Mouse (Mus musculus): ENCODE results near the gene Thnsl2. TPM values are rescaled to one million over a fixed set of nuclear protein-coding genes. Genes with fewer than 3 reads are reported as not detected.

The Thnsl2 gene
- total RNA-seq, 2 experiments from 2014 or later = 3.1 to 5.5 TPM

GRCm38 (mm10) chr6:71133559-71133958, 10.7 kb downstream of the Thnsl2 start:
- no peak for DNase-seq (ENCODE audit: low spot score in 2 of 2)

- no peak for DNase-seq (ENCODE audit: low spot score in 2 of 2)
Observed at GRCm38 (mm10) chr6:71131038-71131437, 13.2 kb downstream of the Thnsl2 start.

DNA sequence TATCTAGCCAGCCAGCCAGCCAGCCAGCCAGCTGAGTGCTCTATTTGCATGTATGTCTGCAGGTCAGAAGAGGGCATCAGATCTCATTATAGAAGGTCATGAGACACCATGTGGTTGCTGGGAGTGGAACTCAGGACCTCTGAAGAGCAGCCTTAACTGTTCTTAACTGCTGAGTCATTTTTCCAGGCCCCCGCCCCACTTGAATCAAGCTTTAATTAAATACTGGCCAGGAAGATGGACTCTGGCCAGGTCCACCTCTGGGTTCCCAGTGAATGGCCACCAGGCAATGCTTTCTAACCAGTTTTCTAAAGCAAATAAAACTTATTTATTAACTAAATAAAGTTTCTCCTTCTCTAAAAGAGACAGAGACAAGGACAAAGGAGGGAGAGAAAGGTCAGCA, 14.0 kb downstream of the Thnsl2 start:
- DNase-seq (ENCODE audit: low spot score in 2 of 2) = no peak

GRCm38 (mm10) chr6:71129071-71129470, 15.2 kb downstream of the Thnsl2 start:
- DNase-seq (ENCODE audit: low spot score in 2 of 2) = no peak

DNA sequence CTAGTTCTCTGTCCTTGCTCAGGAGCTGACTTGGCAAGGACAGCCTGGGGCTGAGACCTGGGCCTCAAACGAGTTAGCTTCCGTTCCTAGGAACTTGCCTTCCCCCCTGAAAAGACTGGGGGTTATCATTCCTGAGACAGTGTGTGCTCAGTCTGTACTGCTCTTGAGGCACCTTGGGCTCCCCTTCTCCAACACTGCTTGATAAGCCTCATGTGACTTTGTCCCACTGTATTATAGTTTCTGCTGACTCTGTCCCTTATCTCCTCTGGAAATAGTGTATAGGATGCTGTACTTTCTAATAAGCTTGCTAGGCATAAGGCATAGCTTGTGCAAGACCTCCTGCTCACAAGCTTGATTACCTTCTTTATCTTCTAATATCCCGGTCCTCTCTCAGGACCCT, 17.9 kb downstream of the Thnsl2 start:
- DNase-seq (ENCODE audit: low spot score in 2 of 2) = no peak

DNA sequence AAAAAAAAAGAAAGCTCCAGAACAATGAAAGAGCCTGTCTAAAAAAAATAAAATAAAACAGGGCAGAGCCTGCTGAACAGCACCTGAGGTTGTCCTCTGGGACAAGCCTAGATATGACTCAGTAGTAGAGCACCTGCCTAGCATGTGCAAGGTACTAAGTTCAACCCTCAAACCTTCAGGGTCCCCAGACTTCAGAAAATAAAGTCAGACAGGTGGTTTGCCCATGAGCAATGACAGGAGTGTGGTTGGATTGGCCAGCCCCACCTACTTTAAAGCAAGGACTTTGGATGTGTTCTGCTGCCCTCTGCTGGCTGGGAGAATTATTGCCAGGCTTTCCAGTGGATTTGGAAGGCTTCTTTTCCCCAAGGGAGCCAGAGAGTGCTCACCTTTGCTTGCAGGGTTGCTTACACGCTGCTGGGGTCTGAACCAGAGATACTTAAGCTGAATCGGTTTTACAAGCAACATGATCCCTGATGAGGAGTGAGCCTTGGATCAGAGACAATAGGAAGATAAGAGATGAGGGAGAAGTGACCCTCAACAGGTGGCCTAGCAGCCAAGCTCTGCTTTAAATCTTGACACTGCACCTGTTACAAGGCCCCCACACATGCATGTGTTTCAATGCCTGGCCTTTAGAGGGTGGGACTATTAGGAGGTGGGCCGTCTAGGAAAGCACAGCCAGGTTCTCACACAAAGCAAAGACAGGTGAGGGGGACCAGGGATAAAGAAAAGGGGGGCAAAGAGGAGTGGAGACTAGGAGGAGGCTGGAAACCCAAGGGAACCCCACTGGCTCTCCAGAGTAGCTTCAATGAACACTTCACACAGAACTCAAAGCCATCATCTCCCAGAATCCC, 19.0 kb downstream of the Thnsl2 start:
- DNase-seq (ENCODE audit: low spot score in 2 of 2) = peak; percentile 89 to 90

- DNase-seq (ENCODE audit: low spot score in 2 of 2) = no peak
Observed at GRCm38 (mm10) chr6:71119577-71120254, 24.5 kb downstream of the Thnsl2 start.

DNA sequence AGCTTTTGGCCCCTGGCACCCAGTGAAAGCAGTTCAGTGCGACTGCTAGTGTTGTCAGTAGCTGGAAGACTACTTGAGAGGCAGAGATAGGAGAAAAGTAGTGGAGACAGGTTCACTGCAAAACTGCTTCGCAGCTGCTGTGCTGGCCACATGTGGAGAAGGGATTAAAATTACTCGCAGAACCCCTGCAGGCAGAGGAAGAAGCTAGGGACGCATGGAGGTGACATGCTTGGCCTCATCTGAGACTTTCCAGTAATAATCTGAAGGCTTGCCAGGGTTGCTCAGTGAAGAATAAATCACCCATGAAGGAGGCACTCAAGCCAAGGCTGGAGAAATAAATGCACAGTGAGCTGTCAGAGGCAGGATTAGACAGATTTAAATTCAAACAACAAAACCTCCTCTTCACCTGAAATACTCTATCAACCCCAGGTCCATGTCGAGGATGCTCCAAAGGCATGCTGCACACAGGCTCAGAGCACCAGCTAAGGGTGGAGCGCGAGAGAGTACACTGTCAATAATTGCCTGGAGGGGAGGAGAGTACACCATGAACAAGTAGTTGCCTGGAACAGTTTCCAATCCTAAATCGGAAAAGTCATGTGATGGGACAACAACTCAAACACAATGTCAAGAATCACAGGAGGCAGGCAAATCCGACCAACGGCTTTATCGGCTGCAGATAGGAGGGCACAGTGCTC, 32.7 kb downstream of the Thnsl2 start:
- no peak for DNase-seq (ENCODE audit: low spot score in 2 of 2)

DNA sequence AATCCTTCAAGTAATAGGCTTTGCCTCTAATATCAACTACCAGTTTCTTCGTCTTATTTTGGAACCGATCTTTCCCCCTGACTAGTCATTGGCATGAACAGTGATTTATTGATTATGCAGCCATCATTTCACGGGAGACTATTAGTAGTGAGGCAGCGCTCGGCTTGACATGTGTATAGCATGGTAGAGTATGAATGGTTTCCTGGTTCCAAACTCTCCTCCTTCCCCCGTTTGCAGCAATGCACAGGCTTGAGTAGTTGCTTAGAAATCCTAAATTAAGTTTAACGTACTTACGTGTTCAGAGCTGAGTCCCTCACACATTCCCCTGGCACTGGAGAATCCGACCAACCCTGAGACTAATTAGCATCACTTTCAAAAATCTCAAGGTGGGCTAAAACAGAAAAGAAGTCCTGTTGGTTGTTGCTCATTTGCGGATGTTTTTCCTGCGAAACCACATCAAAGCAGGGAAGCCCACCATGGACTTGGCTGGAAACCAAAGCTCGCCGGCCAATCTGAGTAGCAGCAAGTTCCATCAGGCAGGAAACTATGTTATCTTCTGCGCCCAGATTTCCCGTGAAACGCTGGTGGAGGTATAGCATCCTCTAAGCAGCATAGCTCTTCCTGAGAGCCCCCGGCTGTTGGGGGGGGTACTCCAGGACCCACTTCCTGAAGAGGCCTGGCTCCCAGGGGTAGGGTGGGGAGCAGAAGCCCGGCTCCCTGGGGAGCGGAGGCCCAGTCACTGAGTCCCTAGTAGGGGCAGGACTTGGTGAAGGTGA, 37.9 kb downstream of the Thnsl2 start:
- peak in 1 of 2 experiments; percentile 27 for DNase-seq (ENCODE audit: low spot score in 2 of 2)

DNA sequence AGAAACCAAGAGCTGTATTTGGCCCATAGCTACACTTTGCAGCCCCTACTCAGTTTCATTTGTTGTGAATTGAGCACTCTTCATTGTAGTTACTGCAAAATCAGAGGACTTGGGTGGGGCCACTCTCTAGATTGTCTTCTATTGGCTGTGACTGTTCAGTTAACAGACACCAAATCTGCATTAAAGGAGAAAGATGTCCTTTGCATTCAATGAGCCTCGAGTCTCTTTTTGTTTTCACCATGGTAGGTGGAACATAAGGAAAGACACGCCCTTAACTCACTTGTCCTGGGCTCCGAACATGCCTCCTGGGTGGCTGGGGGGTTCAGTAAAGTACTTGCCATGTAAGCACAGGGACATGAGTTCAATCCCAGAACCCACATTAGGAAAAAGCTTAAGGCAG, 48.1 kb downstream of the Thnsl2 start:
- no peak for DNase-seq (ENCODE audit: low spot score in 2 of 2)

- DNase-seq (ENCODE audit: low spot score in 2 of 2) = peak; percentile 41 to 52
Observed at GRCm38 (mm10) chr6:71094693-71095092, 49.5 kb downstream of the Thnsl2 start.

DNA sequence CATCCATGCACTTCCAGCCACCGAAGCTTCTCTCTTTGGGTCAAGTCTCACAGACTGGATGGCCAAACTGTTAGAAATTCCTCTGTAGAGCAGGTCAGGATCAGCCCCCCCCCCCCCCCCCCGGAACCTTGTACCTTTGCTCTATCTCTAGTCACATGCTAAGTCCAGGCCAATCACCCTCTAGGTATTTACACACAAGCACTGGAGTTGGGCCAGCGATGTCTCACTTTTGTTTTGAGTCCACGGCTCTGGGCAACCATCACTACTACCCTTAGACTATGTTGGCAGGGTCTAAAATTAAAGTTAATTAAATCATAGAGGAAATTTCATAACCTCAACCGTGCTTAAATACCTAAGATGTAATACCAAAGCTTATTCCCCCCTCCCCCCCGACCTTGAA, 50.6 kb downstream of the Thnsl2 start:
- no peak for DNase-seq (ENCODE audit: low spot score in 2 of 2)

DNA sequence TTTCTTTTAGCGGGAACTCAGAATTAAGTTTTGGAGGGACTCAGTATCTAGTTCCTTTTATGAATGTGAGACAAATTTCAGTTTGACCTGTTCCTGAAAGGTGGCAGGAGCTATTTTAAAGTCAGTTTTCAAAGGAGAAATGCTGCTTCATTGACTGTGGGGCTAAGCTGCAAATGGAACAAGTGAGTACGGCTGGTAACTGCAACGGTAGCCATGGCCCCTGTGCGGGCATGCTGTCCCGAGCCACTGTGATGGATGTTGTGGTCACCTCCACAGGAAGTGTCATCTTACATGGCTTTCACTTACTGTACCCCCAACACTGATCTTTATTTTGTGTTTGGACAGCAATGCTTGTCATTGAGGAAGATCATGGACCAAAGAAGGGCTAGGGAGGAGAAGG, 53.8 kb downstream of the Thnsl2 start:
- no peak for DNase-seq (ENCODE audit: low spot score in 2 of 2)

DNA sequence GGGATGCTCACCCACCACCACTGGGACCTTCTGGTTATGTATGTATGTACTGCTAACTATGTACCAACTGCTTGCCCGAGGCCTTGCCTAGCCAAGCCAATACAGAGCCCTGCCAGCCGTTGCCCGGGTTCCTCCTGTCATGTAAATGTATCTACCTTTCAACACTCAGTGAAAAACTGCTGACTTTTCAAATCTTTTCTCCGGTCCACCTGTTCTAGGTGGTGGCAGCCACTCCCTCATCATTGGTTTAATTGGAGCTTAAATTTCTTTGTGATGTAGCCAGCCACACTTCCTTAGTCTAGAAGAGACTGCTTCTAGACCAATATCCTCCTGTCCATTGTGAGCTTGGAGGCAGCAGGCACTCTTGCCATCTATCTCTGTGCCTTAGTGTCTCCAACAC, 54.5 kb downstream of the Thnsl2 start:
- DNase-seq (ENCODE audit: low spot score in 2 of 2) = no peak

- no peak for DNase-seq (ENCODE audit: low spot score in 2 of 2)
Observed at GRCm38 (mm10) chr6:71088992-71089391, 55.2 kb downstream of the Thnsl2 start.

DNA sequence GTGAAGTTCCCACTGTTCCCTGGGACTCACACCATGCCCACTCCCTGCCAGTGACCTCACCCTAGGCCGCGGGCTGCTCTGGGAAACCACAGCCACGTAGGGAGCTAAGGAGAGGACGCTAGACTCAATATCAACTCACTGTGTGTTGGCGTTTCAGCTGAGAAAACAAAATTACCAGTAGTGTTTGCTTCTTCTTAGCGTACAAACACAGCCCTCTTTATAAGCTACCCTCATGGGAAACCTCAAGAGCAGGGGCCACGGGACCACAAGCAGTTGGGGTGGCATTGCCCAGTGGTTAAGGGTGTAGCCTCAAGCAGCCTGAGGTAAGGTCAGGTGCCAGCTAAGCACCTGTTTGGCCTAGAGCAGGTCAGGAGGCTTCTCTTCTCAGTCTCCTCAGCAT, 60.8 kb downstream of the Thnsl2 start:
- DNase-seq (ENCODE audit: low spot score in 2 of 2) = no peak

DNA sequence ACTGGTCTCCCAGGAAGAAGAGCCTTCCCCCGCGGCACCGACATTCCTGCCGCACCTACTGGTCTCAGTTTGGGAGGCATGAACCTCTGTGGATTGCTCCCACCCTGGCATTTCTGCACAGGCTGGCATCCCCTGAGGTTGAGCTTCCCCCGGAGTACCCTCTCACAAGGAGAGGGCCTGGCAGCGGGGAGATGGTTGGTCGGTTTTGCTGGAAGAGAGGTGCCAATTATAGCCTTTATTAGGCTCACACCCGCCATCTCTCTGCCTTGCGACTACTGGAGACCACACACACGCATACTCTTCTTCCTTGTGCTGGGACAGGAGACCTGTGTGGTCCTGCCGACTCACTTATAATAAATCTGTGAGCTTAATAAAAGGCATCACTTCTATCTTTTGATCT, 62.2 kb downstream of the Thnsl2 start:
- DNase-seq (ENCODE audit: low spot score in 2 of 2) = no peak

GRCm38 (mm10) chr6:71081230-71081629, 63.0 kb downstream of the Thnsl2 start:
- no peak for DNase-seq (ENCODE audit: low spot score in 2 of 2)
